Mouse (Mus musculus): ENCODE data around the gene Tmem254c. TPM values are rescaled to one million over a fixed set of nuclear protein-coding genes. Genes with fewer than 3 reads are reported as not detected.
"Not testable (repeated sequence)": the region's sequence is repeated elsewhere in the genome, so short reads cannot be mapped to it uniquely, and the experiment has no call there.

Tmem254c gene
- polyA plus RNA-seq, 1 experiment from 2014 or later = 26.6 TPM

GRCm38 (mm10) chr14:26035439-26035838 is 31.7 kb downstream of the Tmem254c start:
- not testable (repeated sequence) for H3K36me3 ChIP-seq; H3K4me1 ChIP-seq; H3K4me2 ChIP-seq (replicated peaks); H3K27ac ChIP-seq; H3K4me3 ChIP-seq; ATAC-seq (ENCODE audit: insufficient number of reproducible peaks, insufficient read depth, low FRiP score, low TSS enrichment); H3K9me3 ChIP-seq; H3K9ac ChIP-seq; H3K27me3 ChIP-seq
- WGBS = no CpG with 5 or more reads among the region's 6 CpGs

GRCm38 (mm10) chr14:26034364-26034763 is 32.8 kb downstream of the Tmem254c start:
- H3K4me2 ChIP-seq (replicated peaks); H3K4me3 ChIP-seq; H3K27me3 ChIP-seq; H3K4me1 ChIP-seq; H3K27ac ChIP-seq; H3K9me3 ChIP-seq; H3K36me3 ChIP-seq; H3K9ac ChIP-seq; ATAC-seq (ENCODE audit: insufficient number of reproducible peaks, insufficient read depth, low FRiP score, low TSS enrichment): not testable (repeated sequence)
- WGBS = no CpG with 5 or more reads among the region's 3 CpGs

GRCm38 (mm10) chr14:26025653-26026052 is 41.5 kb downstream of the Tmem254c start:
- not testable (repeated sequence) for H3K9ac ChIP-seq; H3K4me2 ChIP-seq (replicated peaks); H3K4me3 ChIP-seq; H3K36me3 ChIP-seq; H3K27ac ChIP-seq; ATAC-seq (ENCODE audit: insufficient number of reproducible peaks, insufficient read depth, low FRiP score, low TSS enrichment); H3K4me1 ChIP-seq; H3K9me3 ChIP-seq; H3K27me3 ChIP-seq
- WGBS = no CpG with 5 or more reads among the region's 12 CpGs

GRCm38 (mm10) chr14:26022831-26023230 is 44.3 kb downstream of the Tmem254c start:
- ATAC-seq (ENCODE audit: insufficient number of reproducible peaks, insufficient read depth, low FRiP score, low TSS enrichment); H3K9me3 ChIP-seq: not testable (repeated sequence)

GRCm38 (mm10) chr14:26021555-26021954 is 45.6 kb downstream of the Tmem254c start:
- ATAC-seq (ENCODE audit: insufficient number of reproducible peaks, insufficient read depth, low FRiP score, low TSS enrichment); H3K4me2 ChIP-seq (replicated peaks); H3K4me3 ChIP-seq; H3K36me3 ChIP-seq; H3K4me1 ChIP-seq; H3K9ac ChIP-seq; H3K9me3 ChIP-seq; H3K27ac ChIP-seq; H3K27me3 ChIP-seq: not testable (repeated sequence)
- no CpG with 5 or more reads among the region's 9 CpGs for WGBS

More at GRCm38 (mm10) chr14:26022831-26023230, 44.3 kb downstream of the Tmem254c start:
- not testable (repeated sequence) for H3K27me3 ChIP-seq; H3K9ac ChIP-seq; H3K4me3 ChIP-seq; H3K36me3 ChIP-seq; H3K4me1 ChIP-seq; H3K4me2 ChIP-seq (replicated peaks); H3K27ac ChIP-seq
- WGBS = no CpG with 5 or more reads among the region's 6 CpGs

GRCm38 (mm10) chr14:26016414-26016813 is 50.7 kb downstream of the Tmem254c start:
- not testable (repeated sequence) for H3K27ac ChIP-seq; ATAC-seq (ENCODE audit: insufficient number of reproducible peaks, insufficient read depth, low FRiP score, low TSS enrichment); H3K4me3 ChIP-seq; H3K4me2 ChIP-seq (replicated peaks); H3K36me3 ChIP-seq; H3K9ac ChIP-seq; H3K27me3 ChIP-seq; H3K9me3 ChIP-seq; H3K4me1 ChIP-seq
- no CpG with 5 or more reads among the region's 7 CpGs for WGBS

Other genes with a start within 250 kb of the Tmem254c start
- gene Anxa11, start 225.2 kb downstream of the Tmem254c start, polyA plus RNA-seq (2016; fragmentation: Nextera tagmentation; extraction: Ambion mirVana) = 9.8 and 14.4 TPM in 2 replicates
- 0.24 TPM in 1 of 2 replicates, not detected in the other for gene Plac9a, start 164.3 kb downstream of the Tmem254c start, polyA plus RNA-seq (2016; fragmentation: Nextera tagmentation; extraction: Ambion mirVana)
- 2.9 and 3.7 TPM in 2 replicates for gene Tmem254a, start 139.7 kb downstream of the Tmem254c start, polyA plus RNA-seq (2016; fragmentation: Nextera tagmentation; extraction: Ambion mirVana)
- gene Cphx1, start 129.1 kb downstream of the Tmem254c start, polyA plus RNA-seq (2016; fragmentation: Nextera tagmentation; extraction: Ambion mirVana) = not detected in 2 replicates
- 3.5 and 3.9 TPM in 2 replicates for gene Duxbl1, start 88.8 kb downstream of the Tmem254c start, polyA plus RNA-seq (2016; fragmentation: Nextera tagmentation; extraction: Ambion mirVana)
- gene Gm9780, start 24.6 kb downstream of the Tmem254c start, polyA plus RNA-seq (2016; fragmentation: Nextera tagmentation; extraction: Ambion mirVana) = 2.7 and 5.9 TPM in 2 replicates
- gene Cphx2, start 14.2 kb upstream of the Tmem254c start, polyA plus RNA-seq (2016; fragmentation: Nextera tagmentation; extraction: Ambion mirVana) = not detected in 2 replicates
- gene Cphx3, start 14.9 kb upstream of the Tmem254c start, polyA plus RNA-seq (2016; fragmentation: Nextera tagmentation; extraction: Ambion mirVana) = not detected in 2 replicates
- gene Duxbl2, start 51.0 kb upstream of the Tmem254c start, polyA plus RNA-seq (2016; fragmentation: Nextera tagmentation; extraction: Ambion mirVana) = 3.4 TPM in 1 of 2 replicates, not detected in the other
- gene Plac9b, start 115.1 kb upstream of the Tmem254c start, polyA plus RNA-seq (2016; fragmentation: Nextera tagmentation; extraction: Ambion mirVana) = 2.3 and 2.8 TPM in 2 replicates
- gene Tmem254b, start 139.7 kb upstream of the Tmem254c start, polyA plus RNA-seq (2016; fragmentation: Nextera tagmentation; extraction: Ambion mirVana) = 21.6 and 25.4 TPM in 2 replicates
- gene Duxbl3, start 190.6 kb upstream of the Tmem254c start, polyA plus RNA-seq (2016; fragmentation: Nextera tagmentation; extraction: Ambion mirVana) = 1.9 and 3.1 TPM in 2 replicates